Mouse (Mus musculus) inflammation-experienced regulatory T-cells (primary cell): ENCODE measurements around the gene Fuca2. TPM values are rescaled to one million over a fixed set of nuclear protein-coding genes. Genes with fewer than 3 reads are reported as not detected.

Experiments used
- polyA plus RNA-seq, 2 experiments: library from polyadenylated mRNA; unstranded; fragments of 100-300 nt; shearing (Covaris generic); gene quantifications; one replicate each; pipeline ENCODE4 v1.2.1; 2017

Gene Fuca2
- polyA plus RNA-seq = 10 to 100 TPM; 40.3 to 50.1 TPM

GRCm38 (mm10) chr10:13499331-13499730 lies at the start of gene Fuca2:
Gene Fuca2, plus strand, starts transcription at chr10:13499540.

GRCm38 (mm10) chr10:13473833-13474567 lies 25.3 kb upstream of the Fuca2 start, which contains the start of gene Phactr2:
Gene Phactr2, minus strand, starts transcription at chr10:13474412.

GRCm38 (mm10) chr10:13552646-13553497 lies 53.5 kb downstream of the Fuca2 start, which contains the start of the genes Adat2 and Pex3:
Gene Adat2, plus strand, starts transcription at chr10:13552894.
Gene Pex3, minus strand, starts transcription at chr10:13553142.

Other genes starting within 250 kb of the Fuca2 start
- gene Phactr2, start 25.1 kb upstream of the Fuca2 start, polyA plus RNA-seq = 10 to 100 TPM; 12.4 to 15.8 TPM
- 1 to 10 TPM; 1.3 to 1.4 TPM for gene Adat2, start 53.4 kb downstream of the Fuca2 start, polyA plus RNA-seq
- 10 to 100 TPM; 33.4 to 36.4 TPM for gene Pex3, start 53.6 kb downstream of the Fuca2 start, polyA plus RNA-seq